Mouse (Mus musculus) mouse trophoblast stem cell (cell line): Measurements from ENCODE around the gene Zfp574.

Experiments used
- in situ Hi-C, 2 experiments: fragments of 300-500 bp; cut with MseI, MboI; formaldehyde crosslinking; loops; 2 replicates in 1 of 2; 3 replicates in 1 of 2; pipeline ENCODE4 v1.15.1; 2025

The Zfp574 gene

GRCm38 (mm10) chr7:25112178-25112955 lies 40.0 kb downstream of the Zfp574 start:
- in situ Hi-C loops, result no loop called here

- in situ Hi-C loops, result no loop called here
Observed at GRCm38 (mm10) chr7:25112956-25113603, 40.7 kb downstream of the Zfp574 start.

DNA sequence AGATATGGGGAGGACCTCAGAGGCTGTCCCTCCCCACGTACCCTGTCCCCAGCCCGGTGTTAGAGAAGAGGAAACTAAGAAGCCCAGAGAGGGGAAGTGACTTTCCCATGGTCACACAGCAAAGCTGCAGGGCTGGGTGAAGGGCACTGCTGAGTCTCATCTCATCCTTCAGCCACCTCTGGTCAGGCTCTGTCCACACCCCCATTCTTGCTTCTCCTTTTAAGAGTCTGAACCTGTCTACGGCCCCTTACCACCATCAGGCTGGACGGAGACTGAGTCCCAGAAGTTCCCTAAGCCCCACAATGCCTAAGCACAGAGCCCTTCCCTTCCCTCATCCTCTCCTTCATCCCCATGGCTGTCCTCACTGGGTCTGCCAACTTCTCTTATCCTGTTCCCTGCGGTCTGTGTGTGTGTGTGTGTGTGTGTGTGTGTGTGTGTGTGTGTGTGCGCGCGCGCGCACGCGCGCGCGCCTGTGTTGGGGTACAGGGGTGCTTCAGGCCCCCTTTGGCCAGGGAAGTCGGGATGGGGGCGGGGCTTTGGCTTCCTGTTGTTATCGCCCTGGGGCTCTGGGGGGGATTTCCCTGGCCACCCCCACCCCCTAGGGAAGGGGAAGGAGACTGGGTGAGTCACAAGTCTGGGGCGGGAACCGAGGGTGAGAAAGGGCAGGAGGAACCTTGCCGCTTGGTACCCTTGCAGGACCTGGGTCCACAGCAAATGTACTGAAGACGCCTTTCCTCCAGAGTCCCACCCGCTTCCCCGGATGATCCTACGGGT lies 47.9 kb downstream of the Zfp574 start:
- in situ Hi-C loops, result no loop called here

- in situ Hi-C loops, result no loop called here
Observed at GRCm38 (mm10) chr7:25121240-25121786, 48.9 kb downstream of the Zfp574 start.

DNA sequence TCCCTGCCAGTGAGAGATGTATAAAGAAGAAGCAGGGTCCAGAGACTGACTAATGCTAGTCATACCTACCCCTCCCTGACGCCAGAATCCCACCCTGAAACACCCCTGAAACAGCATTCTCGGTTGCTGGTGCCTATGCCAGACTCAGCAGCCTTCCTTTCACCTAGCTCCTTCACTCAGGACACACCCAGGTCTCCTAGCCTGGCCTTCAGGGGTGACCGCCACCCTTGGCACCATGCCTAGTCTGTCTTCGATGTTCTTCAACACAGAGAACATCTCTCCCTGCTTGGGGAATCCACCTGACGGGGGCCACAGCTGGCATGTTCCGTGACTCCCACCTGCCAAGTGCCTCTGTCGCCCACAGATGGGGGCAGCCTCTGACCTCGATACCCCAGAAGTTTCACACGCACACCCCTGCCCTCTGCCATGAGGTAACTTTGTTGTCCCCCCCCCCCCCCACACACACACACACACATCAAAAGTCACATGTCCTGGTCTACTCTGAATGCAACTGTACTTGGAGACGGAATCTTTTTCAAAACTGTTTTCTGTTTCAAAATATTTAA lies 53.4 kb downstream of the Zfp574 start:
- in situ Hi-C loops, result no loop called here

DNA sequence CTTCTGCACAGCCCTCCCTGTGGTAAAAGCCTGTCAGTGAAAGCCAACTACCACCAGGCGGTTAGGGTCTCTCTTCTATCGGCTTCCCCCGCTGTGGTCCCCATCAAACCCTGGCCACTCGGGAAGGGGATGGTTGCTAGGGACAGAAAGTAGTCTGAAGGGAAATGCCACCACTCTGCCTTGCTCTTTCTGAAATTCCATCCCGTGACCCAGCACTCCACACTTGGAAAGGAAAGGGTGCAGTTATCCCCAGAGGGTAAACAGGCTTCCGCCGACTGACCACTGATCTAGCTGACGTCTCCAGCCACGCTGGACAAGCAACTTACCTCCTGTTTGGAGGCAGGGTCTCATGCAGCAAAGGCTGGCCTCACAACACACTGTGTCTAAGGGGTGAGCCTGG lies 55.6 kb downstream of the Zfp574 start:
- in situ Hi-C loops, result no loop called here

DNA sequence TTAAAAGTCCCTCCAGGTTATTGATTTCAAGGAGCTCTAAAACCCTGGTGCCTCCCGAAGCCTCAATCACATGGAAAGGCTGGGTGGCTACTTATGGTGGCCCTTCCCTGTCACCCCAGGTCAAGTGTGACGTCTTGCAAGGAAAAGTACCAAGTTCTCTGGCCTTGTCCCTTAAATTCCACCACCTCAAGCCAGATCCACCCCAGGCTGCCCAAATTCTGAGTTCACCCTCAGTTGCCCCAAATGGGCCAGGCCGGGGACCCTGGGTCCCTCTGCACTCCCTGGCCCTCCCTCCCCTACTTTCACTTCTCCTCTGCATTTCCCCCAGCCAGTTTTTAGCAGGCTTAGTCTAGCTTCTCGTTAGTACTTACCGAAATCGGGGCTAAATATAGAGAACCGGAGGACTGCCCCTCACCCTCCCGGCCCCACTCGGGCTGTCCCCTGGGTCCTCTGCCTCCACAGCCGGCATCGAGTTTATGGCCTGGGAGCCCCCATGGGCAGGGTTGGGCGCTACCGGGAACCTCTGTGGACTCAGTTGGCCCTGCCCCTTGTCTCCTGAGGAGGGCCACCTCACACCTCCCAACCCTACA lies 57.1 kb downstream of the Zfp574 start:
- in situ Hi-C loops, result no loop called here

- in situ Hi-C loops, result loop anchor here (5.0 to 10.0 kb wide), 2 partner anchors 54 to 57 kb away; no protein-coding TSS in a partner anchor
Observed at GRCm38 (mm10) chr7:25130565-25130964, 58.2 kb downstream of the Zfp574 start.

DNA sequence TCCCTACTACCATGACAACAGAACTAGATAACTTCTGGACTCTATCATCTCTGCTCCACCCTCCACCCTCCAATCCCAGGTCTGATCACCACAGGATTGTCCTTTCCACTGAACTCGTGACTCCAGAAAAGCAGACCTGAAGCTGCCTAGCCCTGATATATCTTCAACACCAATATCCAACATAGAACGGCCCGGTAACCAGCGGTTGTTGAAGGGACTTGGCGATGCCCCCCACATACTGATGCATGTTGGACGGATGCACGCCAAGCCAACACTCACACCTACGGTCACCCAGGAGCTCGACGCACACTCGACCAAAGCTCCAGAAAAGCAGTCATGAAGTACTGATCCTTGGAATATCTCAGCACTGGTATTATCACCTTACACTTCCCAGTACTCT lies 58.9 kb downstream of the Zfp574 start:
- in situ Hi-C loops, result loop anchor here (5.0 to 10.0 kb wide), 2 partner anchors 54 to 56 kb away; no protein-coding TSS in a partner anchor

- in situ Hi-C loops, result loop anchor here (5.0 to 10.0 kb wide), 2 partner anchors 52 to 55 kb away; no protein-coding TSS in a partner anchor
Observed at GRCm38 (mm10) chr7:25132318-25132960, 60.1 kb downstream of the Zfp574 start.
